ENCODE assay signal across 8 mouse cellular contexts in genomic region chr13:110018431-110018901, GRCm38 (mm10).
DNase-seq lines count a peak whose midpoint lies in the region; ATAC-seq and TF ChIP-seq lines count a peak whose summit lies in the region.

No protein-coding gene starts in this region.

- H3K27me3 ChIP-seq in forebrain, embryonic 12.5 days, result peaks cover 20% of the 10 kb centered on the region
- peaks cover 31% of the 10 kb centered on the region; the same call in 1 of the 2 replicates for H3K27me3 ChIP-seq in liver, embryonic 15.5 days
- H3K27me3 ChIP-seq in neural tube, embryonic 12.5 days (replicated peaks), result no peaks in the 10 kb centered on the region
- no peaks in the 10 kb centered on the region for H3K27me3 ChIP-seq in stomach, postnatal 0 days (ENCODE audit: control insufficient read depth, insufficient read depth, low read length)

- H3K9ac ChIP-seq in forebrain, embryonic 12.5 days, result peak overlapping the region; percentile 53
- no peak overlapping the region for H3K9ac ChIP-seq in liver, embryonic 15.5 days
- peak overlapping the region; percentile 45; the same call in 1 of the 2 replicates for H3K9ac ChIP-seq in neural tube, embryonic 12.5 days
- H3K9ac ChIP-seq in stomach, postnatal 0 days (ENCODE audit: low read length), result peak overlapping the region; percentile 23; the same call in 1 of the 2 replicates

- ATAC-seq in CD4-positive, CD25-positive, alpha-beta regulatory T cell, adult 4 months, result peak; percentile 88
- peak; percentile 83 for ATAC-seq in forebrain, embryonic 12.5 days (ENCODE audit: low FRiP score)
- no peak for ATAC-seq in liver, embryonic 15.5 days (ENCODE audit: insufficient read depth)
- ATAC-seq in neural tube, embryonic 12.5 days (ENCODE audit: low FRiP score, low read depth), result peak; percentile 71
- ATAC-seq in stomach, postnatal 0 days (ENCODE audit: low FRiP score, low TSS enrichment), result peak; percentile 68

- DNase-seq in heart, postnatal 10 days, result peak; percentile 87 to 90
- DNase-seq in kidney, postnatal 4 days, result peak; percentile 90 to 92
- peak; percentile 83 for DNase-seq in stomach, postnatal 0 days (ENCODE audit: low spot score)

- H3K36me3 ChIP-seq in forebrain, embryonic 12.5 days (replicated peaks), result no peaks in the 10 kb centered on the region
- no peaks in the 10 kb centered on the region for H3K36me3 ChIP-seq in liver, embryonic 15.5 days (replicated peaks)
- no peaks in the 10 kb centered on the region for H3K36me3 ChIP-seq in neural tube, embryonic 12.5 days
- no peaks in the 10 kb centered on the region for H3K36me3 ChIP-seq in stomach, postnatal 0 days (ENCODE audit: control insufficient read depth, insufficient read depth, low read length)

- H3K4me3 ChIP-seq in brown adipose tissue, adult 24 weeks (ENCODE audit: insufficient read depth, low read depth, low read length), result peak overlapping the region; percentile 60
- H3K4me3 ChIP-seq in forebrain, embryonic 12.5 days (replicated peaks), result peak overlapping the region; percentile 41
- H3K4me3 ChIP-seq in liver, embryonic 15.5 days (replicated peaks), result peak overlapping the region; percentile 25
- peak overlapping the region; percentile 34 for H3K4me3 ChIP-seq in neural tube, embryonic 12.5 days
- H3K4me3 ChIP-seq in stomach, postnatal 0 days (ENCODE audit: low read depth, low read length), result peak overlapping the region; percentile 35

- H3K27ac ChIP-seq in brown adipose tissue, adult 24 weeks (replicated peaks; ENCODE audit: low read depth, low read length), result peak overlapping the region; percentile 89
- 0 out of 2 replicates have a peak overlapping the region, but pooled peaks have one; percentile 46 for H3K27ac ChIP-seq in forebrain, embryonic 12.5 days
- no peak overlapping the region for H3K27ac ChIP-seq in liver, embryonic 15.5 days (replicated peaks)
- H3K27ac ChIP-seq in neural tube, embryonic 12.5 days, result no peak overlapping the region
- H3K27ac ChIP-seq in stomach, postnatal 0 days (replicated peaks), result no peak overlapping the region

- intact Hi-C loops in heart, postnatal 10 days (cut with DNase I), result loop anchor here (5.0 kb wide), 1 partner anchor 241 kb away; no protein-coding TSS in a partner anchor

- H3K4me2 ChIP-seq in forebrain, embryonic 12.5 days, result peak overlapping the region; percentile 73
- H3K4me2 ChIP-seq in liver, embryonic 15.5 days, result peak overlapping the region; percentile 57
- H3K4me2 ChIP-seq in neural tube, embryonic 12.5 days (replicated peaks), result peak overlapping the region; percentile 68
- peak overlapping the region; percentile 64 for H3K4me2 ChIP-seq in stomach, postnatal 0 days (replicated peaks; ENCODE audit: low read depth)

- WGBS in forebrain, embryonic 12.5 days, result under 1% methylated on average over 17 of the region's 17 CpGs
- under 1% methylated on average over 17 of the region's 17 CpGs for WGBS in liver, embryonic 15.5 days (ENCODE audit: insufficient replicate concordance)
- WGBS in neural tube, embryonic 12.5 days, result under 1% methylated on average over 17 of the region's 17 CpGs
- 2% methylated on average over 17 of the region's 17 CpGs for WGBS in stomach, postnatal 0 days

- TF ChIP-seq CTCF in stomach, postnatal 0 days (IDR thresholded peaks at IDR 0.05; ENCODE audit: low read depth), result peak; percentile 87

- TF ChIP-seq EP300 in stomach, postnatal 0 days (optimal IDR thresholded peaks at IDR 0.05), result no peak

- H3K4me1 ChIP-seq in brown adipose tissue, adult 24 weeks (ENCODE audit: control insufficient read depth, insufficient read depth, insufficient read length, low read length), result no peaks in the 10 kb centered on the region
- H3K4me1 ChIP-seq in forebrain, embryonic 12.5 days, result peaks cover 13% of the 10 kb centered on the region
- H3K4me1 ChIP-seq in liver, embryonic 15.5 days (replicated peaks), result peaks cover 10% of the 10 kb centered on the region; the same call in 1 of the 2 replicates
- peaks cover 11% of the 10 kb centered on the region for H3K4me1 ChIP-seq in neural tube, embryonic 12.5 days
- H3K4me1 ChIP-seq in stomach, postnatal 0 days (replicated peaks; ENCODE audit: control insufficient read depth, insufficient read depth), result 0 out of 2 replicates have a peak, but pooled peaks cover 2% of the 10 kb centered on the region

- H3K9me3 ChIP-seq in forebrain, embryonic 12.5 days, result no peaks in the 10 kb centered on the region
- H3K9me3 ChIP-seq in liver, embryonic 15.5 days (replicated peaks), result no peaks in the 10 kb centered on the region
- no peaks in the 10 kb centered on the region for H3K9me3 ChIP-seq in neural tube, embryonic 12.5 days
- no peaks in the 10 kb centered on the region for H3K9me3 ChIP-seq in stomach, postnatal 0 days (ENCODE audit: control insufficient read depth, low read length)

Comparison
In these comparisons a context has a peak if more than half of its experiments do, and no peak if none do; other contexts are left out.
1. H3K27ac ChIP-seq: peak in brown adipose tissue, adult 24 weeks (single experiment) and forebrain, embryonic 12.5 days (single experiment); none in liver, embryonic 15.5 days (single experiment), neural tube, embryonic 12.5 days (single experiment) and stomach, postnatal 0 days (single experiment).
2. Peak in every context shown above with its lines, with median percentiles within 50 percentile points of each other: H3K4me3 ChIP-seq, H3K4me2 ChIP-seq and DNase-seq.